In genomic region chr7:138217556-138218098, GRCm38 (mm10) we compare ENCODE assay signal across 13 mouse cellular contexts.
DNase-seq lines count a peak whose midpoint lies in the region; ATAC-seq and TF ChIP-seq lines count a peak whose summit lies in the region.
"Had no signal": no experiment of that assay in that cellular context is flagged by ENCODE, and none has a peak within 500 bp of the region (broad histone marks: within the 10 kb centered on the region; RNA-seq: fewer than 3 reads in every experiment).

No protein-coding gene starts in this region.

- DNase-seq in kidney, postnatal 10 days, result peak; percentile 21
- DNase-seq in cerebellum, adult 11-12 months, result peak; percentile 27
- peak; percentile 72 to 84 for DNase-seq in cerebellum, postnatal 25 days
- DNase-seq in lung, postnatal 0 days (ENCODE audit: low spot score), result peak; percentile 57
- no peak for DNase-seq in hindbrain, postnatal 0 days (ENCODE audit: low spot score)
- DNase-seq in forebrain, embryonic 11.5 days (ENCODE audit: low spot score), result no peak
- DNase-seq in gastrocnemius, postnatal 25 days, result no peak
- DNase-seq: adrenal gland, postnatal 25 days; right cerebral cortex, postnatal 25 days had no signal

- ATAC-seq in kidney, embryonic 14.5 days (ENCODE audit: low FRiP score, low TSS enrichment), result no peak
- peak; percentile 79 for ATAC-seq in lung, postnatal 0 days
- ATAC-seq in hindbrain, postnatal 0 days, result no peak
- ATAC-seq in forebrain, embryonic 11.5 days (replicated peaks; ENCODE audit: low FRiP score), result no peak
- ATAC-seq: forebrain, embryonic 13.5 days; midbrain, embryonic 16.5 days had no signal

- WGBS in kidney, embryonic 14.5 days, result 71% methylated on average over 6 of the region's 6 CpGs
- 46% methylated on average over 6 of the region's 6 CpGs for WGBS in lung, postnatal 0 days
- WGBS in hindbrain, postnatal 0 days, result 78% methylated on average over 6 of the region's 6 CpGs
- WGBS in forebrain, embryonic 11.5 days, result 82% methylated on average over 6 of the region's 6 CpGs

- TF ChIP-seq CTCF in lung, postnatal 0 days (IDR thresholded peaks at IDR 0.05), result no peak
- TF ChIP-seq CTCF in hindbrain, postnatal 0 days (IDR thresholded peaks at IDR 0.05; ENCODE audit: low read depth), result no peak

- no peak overlapping the region for H3K9ac ChIP-seq in kidney, embryonic 14.5 days (ENCODE audit: low read depth, low read length)
- no peak overlapping the region for H3K9ac ChIP-seq in lung, postnatal 0 days (replicated peaks; ENCODE audit: low read depth)
- H3K9ac ChIP-seq in hindbrain, postnatal 0 days (replicated peaks; ENCODE audit: low read length), result no peak overlapping the region
- no peak overlapping the region; the same call in 1 of the 2 replicates for H3K9ac ChIP-seq in forebrain, embryonic 11.5 days (ENCODE audit: low read length)
- H3K9ac ChIP-seq: forebrain, embryonic 13.5 days; lung, embryonic 15.5 days had no signal

- no peaks in the 10 kb centered on the region for H3K9me3 ChIP-seq in kidney, embryonic 14.5 days (ENCODE audit: control insufficient read depth, low read length)
- H3K9me3 ChIP-seq in lung, postnatal 0 days (ENCODE audit: low read length), result no peaks in the 10 kb centered on the region
- no peaks in the 10 kb centered on the region for H3K9me3 ChIP-seq in hindbrain, postnatal 0 days (ENCODE audit: low read length)
- H3K9me3 ChIP-seq in forebrain, embryonic 11.5 days (ENCODE audit: control insufficient read depth, low read length), result no peaks in the 10 kb centered on the region
- H3K9me3 ChIP-seq: forebrain, embryonic 13.5 days; lung, embryonic 15.5 days had no signal

- H3K36me3 ChIP-seq in kidney, embryonic 14.5 days (ENCODE audit: control insufficient read depth, insufficient read depth, low read length), result no peaks in the 10 kb centered on the region
- no peaks in the 10 kb centered on the region for H3K36me3 ChIP-seq in lung, postnatal 0 days (ENCODE audit: insufficient read depth, low read length)
- H3K36me3 ChIP-seq in hindbrain, postnatal 0 days (ENCODE audit: insufficient read depth, low read length), result no peaks in the 10 kb centered on the region
- no peaks in the 10 kb centered on the region for H3K36me3 ChIP-seq in forebrain, embryonic 11.5 days (ENCODE audit: control insufficient read depth, insufficient read depth, low read length)
- H3K36me3 ChIP-seq: lung, embryonic 15.5 days had no signal

- H3K4me3 ChIP-seq in kidney, embryonic 14.5 days (ENCODE audit: low read length), result no peak overlapping the region
- H3K4me3 ChIP-seq in lung, postnatal 0 days (ENCODE audit: low read depth, low read length), result no peak overlapping the region
- H3K4me3 ChIP-seq in hindbrain, postnatal 0 days (ENCODE audit: low read length), result no peak overlapping the region
- no peak overlapping the region for H3K4me3 ChIP-seq in forebrain, embryonic 11.5 days (ENCODE audit: low read depth, low read length)
- H3K4me3 ChIP-seq: forebrain, embryonic 13.5 days; lung, embryonic 15.5 days had no signal

- H3K27ac ChIP-seq in kidney, embryonic 14.5 days (ENCODE audit: low read depth, low read length), result no peak overlapping the region
- no peak overlapping the region for H3K27ac ChIP-seq in lung, postnatal 0 days (ENCODE audit: low read length)
- H3K27ac ChIP-seq in hindbrain, postnatal 0 days, result no peak overlapping the region
- H3K27ac ChIP-seq in forebrain, embryonic 11.5 days (ENCODE audit: low read depth, low read length), result no peak overlapping the region
- H3K27ac ChIP-seq: forebrain, embryonic 13.5 days; lung, embryonic 15.5 days had no signal

- H3K27me3 ChIP-seq in kidney, embryonic 14.5 days (ENCODE audit: control insufficient read depth, insufficient read depth, low read length), result no peaks in the 10 kb centered on the region
- no peaks in the 10 kb centered on the region for H3K27me3 ChIP-seq in lung, postnatal 0 days (replicated peaks; ENCODE audit: insufficient read depth, low read length)
- H3K27me3 ChIP-seq in hindbrain, postnatal 0 days (ENCODE audit: insufficient read depth, low read length), result no peaks in the 10 kb centered on the region
- H3K27me3 ChIP-seq in forebrain, embryonic 11.5 days (ENCODE audit: control insufficient read depth, insufficient read depth, low read length), result no peaks in the 10 kb centered on the region
- H3K27me3 ChIP-seq: forebrain, embryonic 13.5 days; lung, embryonic 15.5 days had no signal

- no peak overlapping the region for H3K4me2 ChIP-seq in kidney, embryonic 14.5 days (replicated peaks; ENCODE audit: low read depth, low read length)
- no peak overlapping the region for H3K4me2 ChIP-seq in lung, postnatal 0 days (replicated peaks; ENCODE audit: low read depth, low read length)
- no peak overlapping the region for H3K4me2 ChIP-seq in hindbrain, postnatal 0 days (ENCODE audit: low read depth, low read length)
- no peak overlapping the region for H3K4me2 ChIP-seq in forebrain, embryonic 11.5 days (ENCODE audit: low read depth, low read length, severe bottlenecking)
- H3K4me2 ChIP-seq: forebrain, embryonic 13.5 days; lung, embryonic 15.5 days had no signal

- no peaks in the 10 kb centered on the region for H3K4me1 ChIP-seq in kidney, embryonic 14.5 days (ENCODE audit: control insufficient read depth, insufficient read depth, low read length)
- no peaks in the 10 kb centered on the region for H3K4me1 ChIP-seq in lung, postnatal 0 days (ENCODE audit: insufficient read depth, low read depth, low read length)
- 0 out of 2 replicates have a peak, but pooled peaks cover 6% of the 10 kb centered on the region for H3K4me1 ChIP-seq in hindbrain, postnatal 0 days (ENCODE audit: insufficient read depth, low read length)
- H3K4me1 ChIP-seq in forebrain, embryonic 11.5 days (replicated peaks; ENCODE audit: control insufficient read depth, insufficient read depth, low read length), result no peaks in the 10 kb centered on the region

- no peak for TF ChIP-seq EP300 in lung, postnatal 0 days (IDR thresholded peaks at IDR 0.05)

Comparison
In these comparisons a context has a peak if more than half of its experiments do, and no peak if none do; other contexts are left out.
1. DNase-seq: peak in kidney, postnatal 10 days (single experiment), cerebellum, adult 11-12 months (single experiment), cerebellum, postnatal 25 days (2 of 2) and lung, postnatal 0 days (single experiment); none in hindbrain, postnatal 0 days (single experiment), forebrain, embryonic 11.5 days (single experiment) and gastrocnemius, postnatal 25 days (single experiment).